In the genomic region with DNA sequence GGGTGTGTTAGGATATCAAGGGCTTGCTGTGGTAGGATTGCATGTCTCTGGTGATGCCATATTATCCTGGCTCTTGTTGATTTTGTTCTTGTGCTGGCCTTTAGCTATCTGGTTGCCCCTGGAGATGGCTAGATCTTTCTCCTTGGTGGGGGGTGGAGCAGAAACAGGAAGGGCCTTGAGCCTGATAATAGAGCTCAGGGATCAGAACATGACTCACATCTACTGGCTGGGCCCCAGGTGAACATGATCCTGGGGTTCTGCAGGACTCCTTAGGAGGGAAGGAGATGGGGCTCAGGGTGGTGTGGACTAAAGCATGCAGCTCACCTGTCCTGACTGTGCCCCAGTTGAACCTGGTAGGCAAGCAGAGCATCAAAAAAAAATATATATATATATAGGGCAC, we compare ENCODE assay signal across 9 mouse cellular contexts.
"Had no signal": no experiment of that assay in that cellular context is flagged by ENCODE, and none has a peak within 500 bp of the region (broad histone marks: within the 10 kb centered on the region; RNA-seq: fewer than 3 reads in every experiment).

No protein-coding gene starts in this region.

- DNase-seq: kidney, postnatal 14 days; kidney, postnatal 4 days; liver; lung, adult 18-20 months; lung, postnatal 10 days; lung, postnatal 36 days; thymus, adult 2 months; thymus, postnatal 14 days; thymus, postnatal 4 days had no signal
